Mouse (Mus musculus) C3H10T1/2 (cell line): ENCODE measurements around the gene Lgals1. TPM values are rescaled to one million over a fixed set of nuclear protein-coding genes. Genes with fewer than 3 reads are reported as not detected.

Source experiments
- polyA plus RNA-seq, 2 experiments: library from polyadenylated mRNA; unstranded; fragments of >200 nt; fragmentation: generic; extraction: Trizol; gene quantifications; one replicate each; pipeline ENCODE4 v1.2.1; 2012; ENCODE audit warnings: missing spikeins in 2 of 2

The Lgals1 gene
- polyA plus RNA-seq = over 10,000 TPM; 13,335 to 36,255 TPM

DNA sequence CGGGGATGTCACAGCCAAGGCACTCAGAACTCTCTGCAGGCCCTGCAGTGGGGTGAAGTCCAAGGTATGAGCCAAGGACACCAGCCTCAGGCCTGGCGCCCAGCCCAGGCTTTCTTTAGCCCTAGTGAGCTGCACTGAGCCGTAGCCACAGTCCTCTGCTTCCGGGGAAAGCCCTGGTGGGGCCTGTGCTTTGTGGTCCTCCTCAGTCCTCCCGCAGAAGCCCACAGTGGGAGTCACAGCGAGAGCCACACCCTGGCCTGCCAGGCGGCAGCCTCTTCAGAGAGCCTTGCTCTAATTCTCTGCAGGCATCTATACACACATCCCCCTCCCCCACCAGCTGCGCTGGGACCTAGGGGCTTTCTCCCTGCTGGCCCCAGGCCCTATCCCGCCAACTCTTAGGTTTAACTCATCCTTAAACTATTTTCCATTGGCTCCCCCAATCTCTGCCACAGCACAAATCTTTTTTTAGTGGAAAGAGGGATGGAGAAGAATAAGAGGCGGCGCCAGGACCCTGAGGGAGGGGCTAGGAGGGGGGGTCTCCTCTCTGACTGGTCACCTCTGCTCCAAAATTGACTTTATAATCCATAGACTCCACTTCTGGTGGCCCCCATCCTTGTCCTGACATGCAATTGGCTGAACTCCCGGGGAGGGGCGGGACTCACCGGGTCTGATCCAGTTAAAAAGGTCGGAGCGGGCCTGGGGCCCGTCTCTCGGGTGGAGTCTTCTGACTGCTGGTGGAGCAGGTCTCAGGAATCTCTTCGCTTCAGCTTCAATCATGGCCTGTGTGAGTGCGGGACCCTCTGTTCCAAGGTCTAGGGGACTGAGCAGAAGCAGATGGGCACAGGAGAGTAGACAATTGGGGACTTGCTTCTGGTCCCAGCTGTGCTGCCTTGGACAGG is at the start of gene Lgals1:
Gene Lgals1 (plus strand): TSS at position 705 of the 899 bp plus-strand sequence.

GRCm38 (mm10) chr15:78876991-78877809 is 49.3 kb upstream of the Lgals1 start, which contains the start of gene Gga1:
Gene Gga1, plus strand, starts transcription at chr15:78877190.

DNA sequence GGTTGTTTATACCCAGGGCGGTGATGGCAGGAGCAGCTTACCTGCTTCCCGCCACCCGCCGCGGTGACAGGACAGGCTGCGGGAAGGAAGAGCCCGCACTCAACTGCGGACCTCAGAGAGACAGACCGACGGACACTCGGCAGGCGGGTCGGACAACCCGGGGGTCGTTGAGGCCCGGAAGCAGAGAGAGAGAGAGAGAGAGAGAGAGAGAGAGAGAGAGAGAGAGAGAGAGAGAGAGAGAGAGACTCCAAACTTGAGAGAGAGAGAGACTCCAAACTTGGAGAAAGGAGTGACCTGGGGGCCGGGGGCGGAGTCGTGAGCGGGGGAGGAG is 27.2 kb upstream of the Lgals1 start, which contains the start of gene Gm49510:
Gene Gm49510 (plus strand): TSS at position 259 of the 331 bp plus-strand sequence.

DNA sequence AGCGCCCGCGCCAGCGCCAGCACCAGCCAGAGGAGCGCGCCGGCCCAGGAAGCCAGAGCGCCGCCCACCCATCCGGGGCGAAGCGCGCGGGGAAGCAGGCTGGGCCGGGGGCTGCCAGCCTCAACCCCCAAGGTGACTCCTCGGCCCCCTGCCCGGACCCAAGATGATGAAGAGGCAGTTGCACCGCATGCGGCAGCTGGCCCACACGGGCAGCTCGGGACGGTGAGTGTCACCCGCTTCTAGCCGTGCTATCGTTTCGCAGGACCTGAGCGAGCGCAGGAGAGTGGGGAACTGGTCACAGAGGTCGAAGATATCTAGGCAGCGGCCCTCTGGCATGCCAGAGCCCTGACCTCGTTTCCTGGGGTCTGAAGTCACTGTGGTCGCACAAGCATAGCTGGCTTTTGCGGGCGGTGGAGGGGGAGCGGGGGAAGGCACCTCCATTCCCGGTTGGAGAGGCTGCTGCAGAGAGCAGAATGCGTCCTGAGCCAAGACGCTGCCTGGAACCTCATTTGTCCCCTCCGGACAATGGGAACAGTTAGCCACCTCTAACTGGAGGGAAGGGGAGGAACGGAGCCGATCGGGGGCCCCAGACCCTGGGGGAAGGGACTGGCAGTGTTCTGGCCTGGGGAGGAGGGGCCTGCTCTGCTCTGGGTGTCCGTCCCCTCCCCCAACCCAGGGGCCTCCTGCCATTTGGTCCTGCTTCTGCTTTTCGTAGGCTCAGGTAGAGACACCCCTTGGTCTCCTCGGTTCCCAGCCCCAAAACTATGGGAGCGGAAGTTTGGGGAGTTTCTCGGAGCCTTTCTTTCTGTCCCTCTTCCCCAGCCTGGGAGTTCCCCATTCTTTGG is 26.6 kb upstream of the Lgals1 start, which contains the start of gene Sh3bp1:
Gene Sh3bp1 (plus strand): TSS at position 29 of the 845 bp plus-strand sequence.

GRCm38 (mm10) chr15:78913632-78914090 is 12.9 kb upstream of the Lgals1 start, which contains the start of gene Pdxp:
Gene Pdxp, plus strand, starts transcription at chr15:78913919.

DNA sequence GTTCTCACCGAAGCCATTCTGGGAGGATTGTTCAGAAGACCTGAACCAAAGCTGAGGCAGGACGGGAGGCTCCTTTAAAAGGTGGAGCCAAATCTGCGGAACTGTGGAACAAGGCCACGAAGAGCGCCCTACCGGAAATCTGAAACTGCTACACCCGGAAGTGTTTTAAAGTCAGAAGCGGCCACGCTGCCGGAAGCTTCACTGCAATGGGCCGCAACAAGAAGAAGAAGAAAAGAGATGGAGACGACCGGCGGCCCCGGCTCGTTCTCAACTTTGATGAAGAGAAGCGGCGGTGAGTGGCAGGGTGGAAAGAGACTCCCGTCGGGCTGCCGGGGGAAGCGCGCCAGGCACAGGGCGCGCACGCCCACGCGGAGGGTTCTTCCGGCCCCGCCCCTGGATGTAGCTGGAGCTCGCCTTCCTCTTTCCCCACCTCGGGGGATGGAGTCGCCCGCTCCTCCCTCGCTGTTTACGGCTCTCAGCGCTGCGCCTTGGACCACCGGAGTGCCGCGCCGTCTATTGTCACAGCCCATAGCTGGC is 8.3 kb downstream of the Lgals1 start, which contains the start of gene Nol12:
Gene Nol12 (plus strand): TSS at position 150 of the 537 bp plus-strand sequence.

DNA sequence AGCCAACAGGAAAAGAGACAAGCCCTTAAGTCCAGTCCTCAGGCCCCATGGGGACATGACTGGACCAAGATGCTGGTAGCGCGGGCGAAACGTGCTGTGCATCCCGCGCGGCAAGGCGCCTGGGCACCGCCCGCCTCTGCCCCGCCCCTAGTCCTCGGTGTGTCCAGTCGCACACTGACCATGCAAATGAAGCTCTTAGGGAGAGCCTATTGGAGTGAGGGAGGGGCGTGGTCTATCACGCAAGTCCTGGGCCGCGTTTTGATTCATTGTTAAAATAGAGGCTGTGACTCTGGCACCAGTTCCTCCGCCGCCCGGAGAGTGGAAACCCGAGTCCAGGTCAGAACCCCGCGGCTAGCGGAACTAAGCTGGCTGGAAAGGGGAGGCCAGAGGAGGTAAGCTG is 21.1 kb downstream of the Lgals1 start, which contains the start of gene Triobp:
Gene Triobp (plus strand): TSS at position 68 of the 400 bp plus-strand sequence.

Other genes with a start within 250 kb of the Lgals1 start
- gene Elfn2, start 208.0 kb upstream of the Lgals1 start, polyA plus RNA-seq = under 1 TPM; 0.02 TPM
- under 1 TPM in 1 of 2 experiments, not detected in 1; 0.02 TPM for gene Mfng, start 153.2 kb upstream of the Lgals1 start, polyA plus RNA-seq
- under 1 TPM; 0.21 to 0.37 TPM for gene Card10, start 123.7 kb upstream of the Lgals1 start, polyA plus RNA-seq
- 100 to 1,000 TPM in 1 of 2 experiments, 10 to 100 TPM in 1; 31.8 to 120 TPM for gene Cdc42ep1, start 84.1 kb upstream of the Lgals1 start, polyA plus RNA-seq
- 10 to 100 TPM in 1 of 2 experiments, 1 to 10 TPM in 1; 1.3 to 43.8 TPM for gene Lgals2, start 71.2 kb upstream of the Lgals1 start, polyA plus RNA-seq
- 10 to 100 TPM; 60.0 to 88.8 TPM for gene Gga1, start 49.5 kb upstream of the Lgals1 start, polyA plus RNA-seq
- gene Gm49510, start 27.1 kb upstream of the Lgals1 start, polyA plus RNA-seq = under 1 TPM; 0.06 to 0.17 TPM
- 10 to 100 TPM; 21.2 to 57.1 TPM for gene Sh3bp1, start 27.0 kb upstream of the Lgals1 start, polyA plus RNA-seq
- gene Pdxp, start 12.8 kb upstream of the Lgals1 start, polyA plus RNA-seq = 10 to 100 TPM; 12.1 to 16.9 TPM
- gene Nol12, start 8.2 kb downstream of the Lgals1 start, polyA plus RNA-seq = 100 to 1,000 TPM; 115 to 191 TPM
- 100 to 1,000 TPM in 1 of 2 experiments, 10 to 100 TPM in 1; 52.2 to 216 TPM for gene Triobp, start 21.0 kb downstream of the Lgals1 start, polyA plus RNA-seq
- gene H1f0, start 101.7 kb downstream of the Lgals1 start, polyA plus RNA-seq = 100 to 1,000 TPM; 112 to 459 TPM
- under 1 TPM in 1 of 2 experiments, not detected in 1; 0.27 TPM for gene Galr3, start 115.2 kb downstream of the Lgals1 start, polyA plus RNA-seq
- 10 to 100 TPM; 48.3 to 48.9 TPM for gene Ankrd54, start 136.2 kb downstream of the Lgals1 start, polyA plus RNA-seq
- 100 to 1,000 TPM; 288 to 344 TPM for gene Eif3l, start 148.5 kb downstream of the Lgals1 start, polyA plus RNA-seq
- gene Micall1, start 182.2 kb downstream of the Lgals1 start, polyA plus RNA-seq = 10 to 100 TPM in 1 of 2 experiments, 1 to 10 TPM in 1; 4.5 to 14.4 TPM
- gene Polr2f, start 214.3 kb downstream of the Lgals1 start, polyA plus RNA-seq = 100 to 1,000 TPM; 386 to 720 TPM
- gene 1700088E04Rik, start 214.5 kb downstream of the Lgals1 start, polyA plus RNA-seq = 10 to 100 TPM in 1 of 2 experiments, 1 to 10 TPM in 1; 7.6 to 28.9 TPM
- under 1 TPM in 1 of 2 experiments, not detected in 1; 0.02 TPM for gene Sox10, start 238.5 kb downstream of the Lgals1 start, polyA plus RNA-seq